Comparison of ENCODE assay signal across 8 mouse cellular contexts in the genomic region with DNA sequence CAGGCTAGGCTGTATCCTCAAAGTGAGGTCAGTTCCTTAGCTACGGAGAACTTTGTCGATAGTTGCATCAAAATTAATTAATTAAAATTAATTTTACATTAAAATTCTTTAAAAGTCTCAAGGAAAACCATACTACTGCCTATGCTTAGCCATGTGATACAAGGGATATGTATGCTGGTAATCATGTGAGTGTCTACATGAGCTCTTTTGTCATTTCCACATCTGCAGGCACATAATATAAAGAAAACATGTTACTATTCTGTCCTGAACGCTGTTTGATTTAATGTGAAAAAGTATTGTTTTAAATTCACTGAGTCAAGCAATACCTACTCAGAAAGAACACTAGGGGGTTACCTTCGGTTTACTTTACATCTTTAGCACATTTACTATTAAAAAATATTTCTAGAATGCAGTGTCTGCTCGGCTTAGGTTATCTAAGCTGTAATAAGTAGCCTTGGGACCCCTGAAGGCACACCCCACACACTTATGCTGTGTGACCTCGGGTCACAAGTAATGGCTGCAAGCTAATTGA.
DNase-seq lines count a peak whose midpoint lies in the region; ATAC-seq and TF ChIP-seq lines count a peak whose summit lies in the region.

No protein-coding gene starts in this region.

- H3K9me3 ChIP-seq in forebrain, embryonic 11.5 days (ENCODE audit: control insufficient read depth, low read length), result no peaks in the 10 kb centered on the region
- H3K9me3 ChIP-seq in limb, embryonic 11.5 days (ENCODE audit: control insufficient read depth, low read length), result no peaks in the 10 kb centered on the region; the same call in 1 of the 2 replicates
- H3K9me3 ChIP-seq in neural tube, embryonic 13.5 days, result no peaks in the 10 kb centered on the region

- no peaks in the 10 kb centered on the region for H3K27me3 ChIP-seq in forebrain, embryonic 11.5 days (ENCODE audit: control insufficient read depth, insufficient read depth, low read length)
- no peaks in the 10 kb centered on the region for H3K27me3 ChIP-seq in limb, embryonic 11.5 days (ENCODE audit: control insufficient read depth, insufficient read depth, low read length)
- no peaks in the 10 kb centered on the region for H3K27me3 ChIP-seq in neural tube, embryonic 13.5 days

- H3K27ac ChIP-seq in left cerebral cortex, adult 2 months, result peak overlapping the region; percentile 88
- H3K27ac ChIP-seq in forebrain, embryonic 11.5 days (ENCODE audit: low read depth, low read length), result peak overlapping the region; percentile 87
- H3K27ac ChIP-seq in limb, embryonic 11.5 days (replicated peaks; ENCODE audit: low read depth, low read length), result peak overlapping the region; percentile 92
- peak overlapping the region; percentile 94 for H3K27ac ChIP-seq in neural tube, embryonic 13.5 days (replicated peaks)

- H3K4me2 ChIP-seq in forebrain, embryonic 11.5 days (ENCODE audit: low read depth, low read length, severe bottlenecking), result peak overlapping the region; percentile 46
- H3K4me2 ChIP-seq in limb, embryonic 11.5 days (ENCODE audit: low read depth, severe bottlenecking), result peak overlapping the region; percentile 41
- H3K4me2 ChIP-seq in neural tube, embryonic 13.5 days, result peak overlapping the region; percentile 54

- intact Hi-C loops in left cerebral cortex, adult 2 months (cut with DNase I), result loop anchor here (2.0 to 10.0 kb wide), 2 partner anchors 92 to 266 kb away; no protein-coding TSS in a partner anchor
- intact Hi-C loops in left cerebral cortex, postnatal 36 days (cut with DNase I), result loop anchor here (1.0 to 5.0 kb wide), 3 partner anchors 91 to 174 kb away; no protein-coding TSS in a partner anchor

- DNase-seq in left cerebral cortex, adult 2 months (ENCODE audit: extremely low spot score in 1 of 2, low spot score in 2 of 2), result no peak
- no peak for DNase-seq in left cerebral cortex, postnatal 36 days (ENCODE audit: low spot score in 2 of 2)
- DNase-seq in forebrain, embryonic 11.5 days (ENCODE audit: low spot score), result no peak
- no peak for DNase-seq in limb, embryonic 11.5 days (ENCODE audit: low spot score)
- no peak for DNase-seq in layer of hippocampus, postnatal 14 days (ENCODE audit: low spot score in 2 of 2)
- DNase-seq in right cerebral cortex, postnatal 4 days, result no peak
- DNase-seq in gastrocnemius, postnatal 4 days (ENCODE audit: low spot score in 2 of 2), result no peak

- H3K36me3 ChIP-seq in forebrain, embryonic 11.5 days (ENCODE audit: control insufficient read depth, insufficient read depth, low read length), result peaks cover 2% of the 10 kb centered on the region
- H3K36me3 ChIP-seq in limb, embryonic 11.5 days (ENCODE audit: control insufficient read depth, insufficient read depth, low read length), result peaks cover under 1% of the 10 kb centered on the region; the same call in 1 of the 2 replicates
- H3K36me3 ChIP-seq in neural tube, embryonic 13.5 days, result no peaks in the 10 kb centered on the region

- H3K4me1 ChIP-seq in forebrain, embryonic 11.5 days (replicated peaks; ENCODE audit: control insufficient read depth, insufficient read depth, low read length), result peaks cover 2% of the 10 kb centered on the region
- no peaks in the 10 kb centered on the region for H3K4me1 ChIP-seq in limb, embryonic 11.5 days (ENCODE audit: control insufficient read depth, insufficient read depth, low read length)
- H3K4me1 ChIP-seq in neural tube, embryonic 13.5 days (replicated peaks), result peaks cover 45% of the 10 kb centered on the region

- no peak; the same call in 1 of the 2 replicates for TF ChIP-seq CTCF in left cerebral cortex, adult 2 months (IDR thresholded peaks at IDR 0.05)

- 35% methylated on average over 6 of the region's 6 CpGs for WGBS in forebrain, embryonic 11.5 days
- WGBS in limb, embryonic 11.5 days, result 28% methylated on average over 6 of the region's 6 CpGs
- WGBS in neural tube, embryonic 13.5 days, result 25% methylated on average over 6 of the region's 6 CpGs

- H3K9ac ChIP-seq in forebrain, embryonic 11.5 days (ENCODE audit: low read length), result peak overlapping the region; percentile 76
- peak overlapping the region; percentile 73 for H3K9ac ChIP-seq in limb, embryonic 11.5 days (ENCODE audit: low read length)
- H3K9ac ChIP-seq in neural tube, embryonic 13.5 days, result peak overlapping the region; percentile 76

- peak; percentile 72 for ATAC-seq in forebrain, embryonic 11.5 days (replicated peaks; ENCODE audit: low FRiP score)
- no peak; the same call in 1 of the 2 replicates for ATAC-seq in limb, embryonic 11.5 days (ENCODE audit: insufficient number of reproducible peaks, low FRiP score, low TSS enrichment, low read depth)
- peak; percentile 70 for ATAC-seq in neural tube, embryonic 13.5 days (ENCODE audit: low read depth)

- H3K4me3 ChIP-seq in left cerebral cortex, adult 2 months, result peak overlapping the region; percentile 40
- H3K4me3 ChIP-seq in forebrain, embryonic 11.5 days (ENCODE audit: low read depth, low read length), result peak overlapping the region; percentile 40
- peak overlapping the region; percentile 41 for H3K4me3 ChIP-seq in limb, embryonic 11.5 days (ENCODE audit: low read depth, low read length)
- peak overlapping the region; percentile 46 for H3K4me3 ChIP-seq in neural tube, embryonic 13.5 days
